Mouse (Mus musculus): ENCODE results near the gene Gm5788. TPM values are rescaled to one million over a fixed set of nuclear protein-coding genes. Genes with fewer than 3 reads are reported as not detected.

The Gm5788 gene
- not detected for polyA plus RNA-seq (2015; fragmentation: Illumina TruSeq; extraction: RNeasy Lipid Tissue Mini Kit (QIAGEN cat#74804); ENCODE audit: low read depth, low replicate concordance)

DNA sequence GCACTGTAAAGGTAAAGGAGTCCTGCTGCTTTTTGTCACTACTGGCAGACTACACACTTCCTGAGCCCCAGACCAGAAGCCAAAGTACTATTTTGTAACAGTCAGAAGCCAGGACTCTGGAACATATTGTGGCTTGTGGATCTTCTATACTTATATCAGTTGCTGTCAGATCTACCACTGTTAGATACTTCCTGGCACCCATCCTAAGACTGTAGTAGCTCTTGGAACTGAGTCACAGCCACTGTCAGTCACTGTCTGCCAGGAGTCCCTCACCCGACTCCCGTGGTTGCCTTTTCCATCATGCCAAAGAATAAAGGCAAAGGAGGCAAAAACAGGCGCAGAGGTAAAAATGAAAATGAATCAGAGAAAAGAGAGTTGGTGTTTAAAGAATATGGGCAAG is at the start of gene Gm5788:
Gm5788 (plus strand) TSS at position 301 of the 400 bp plus-strand sequence.

DNA sequence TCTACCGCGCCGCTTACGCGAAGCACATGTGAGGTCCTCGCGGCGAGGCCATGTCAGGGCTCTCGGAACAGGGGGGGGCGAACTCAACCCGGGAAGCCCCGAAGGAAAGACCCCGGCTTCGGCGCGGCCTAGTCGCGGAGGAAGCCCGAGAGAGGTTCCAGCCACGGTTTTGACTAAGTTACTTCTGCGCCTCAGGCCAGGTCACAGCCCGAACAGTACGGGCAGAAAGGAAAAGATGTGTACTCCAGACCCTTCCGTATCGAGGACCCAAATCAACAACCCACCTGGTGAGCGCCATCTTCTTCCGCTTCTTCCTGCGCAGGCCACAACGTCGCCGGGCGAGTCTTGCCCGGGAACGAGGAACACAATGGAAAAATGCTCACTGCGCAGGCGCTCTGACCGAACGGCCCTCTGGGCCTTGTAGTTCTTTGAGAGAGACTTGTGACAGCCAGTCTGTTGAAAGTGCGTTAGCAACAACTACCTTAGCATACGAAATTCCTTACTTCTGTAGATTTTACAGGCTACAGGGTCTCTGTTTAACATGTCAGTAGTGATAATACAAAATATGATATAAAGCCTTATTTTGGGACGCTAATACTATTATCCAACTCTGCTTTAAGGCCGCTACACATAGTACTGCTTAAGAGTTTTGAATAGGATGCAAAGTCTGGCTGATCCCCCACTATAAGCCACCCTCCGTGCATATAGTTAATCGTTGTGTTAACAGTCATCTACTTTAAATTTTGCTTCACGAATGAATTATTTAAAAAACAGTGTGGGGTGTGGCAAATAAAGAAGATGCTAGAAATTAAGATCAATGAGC is 22.3 kb upstream of the Gm5788 start, which contains the start of gene Snw1:
Snw1 (minus strand) TSS at position 311 of the 823 bp plus-strand sequence.

GRCm38 (mm10) chr12:87514016-87514415 is 19.5 kb downstream of the Gm5788 start, which contains the start of gene Gm8300:
Gene Gm8300, plus strand, starts transcription at chr12:87514316.

Other genes starting within 250 kb of the Gm5788 start
- gene Vipas39, start 228.5 kb upstream of the Gm5788 start, polyA plus RNA-seq (2015; fragmentation: Illumina TruSeq; extraction: RNeasy Lipid Tissue Mini Kit (QIAGEN cat#74804); ENCODE audit: low read depth, low replicate concordance) = 59.1 TPM
- gene Ahsa1, start 228.2 kb upstream of the Gm5788 start, polyA plus RNA-seq (2015; fragmentation: Illumina TruSeq; extraction: RNeasy Lipid Tissue Mini Kit (QIAGEN cat#74804); ENCODE audit: low read depth, low replicate concordance) = 241 TPM
- not detected for gene Ism2, start 195.0 kb upstream of the Gm5788 start, polyA plus RNA-seq (2015; fragmentation: Illumina TruSeq; extraction: RNeasy Lipid Tissue Mini Kit (QIAGEN cat#74804); ENCODE audit: low read depth, low replicate concordance)
- 29.7 TPM for gene Sptlc2, start 106.4 kb upstream of the Gm5788 start, polyA plus RNA-seq (2015; fragmentation: Illumina TruSeq; extraction: RNeasy Lipid Tissue Mini Kit (QIAGEN cat#74804); ENCODE audit: low read depth, low replicate concordance)
- gene Slirp, start 50.8 kb upstream of the Gm5788 start, polyA plus RNA-seq (2015; fragmentation: Illumina TruSeq; extraction: RNeasy Lipid Tissue Mini Kit (QIAGEN cat#74804); ENCODE audit: low read depth, low replicate concordance) = 118 TPM
- 17.2 TPM for gene Alkbh1, start 50.7 kb upstream of the Gm5788 start, polyA plus RNA-seq (2015; fragmentation: Illumina TruSeq; extraction: RNeasy Lipid Tissue Mini Kit (QIAGEN cat#74804); ENCODE audit: low read depth, low replicate concordance)
- gene Snw1, start 22.4 kb upstream of the Gm5788 start, polyA plus RNA-seq (2015; fragmentation: Illumina TruSeq; extraction: RNeasy Lipid Tissue Mini Kit (QIAGEN cat#74804); ENCODE audit: low read depth, low replicate concordance) = 80.0 TPM
- not detected for gene Gm8300, start 19.6 kb downstream of the Gm5788 start, polyA plus RNA-seq (2015; fragmentation: Illumina TruSeq; extraction: RNeasy Lipid Tissue Mini Kit (QIAGEN cat#74804); ENCODE audit: low read depth, low replicate concordance)
- gene Oog1, start 108.0 kb downstream of the Gm5788 start, polyA plus RNA-seq (2015; fragmentation: Illumina TruSeq; extraction: RNeasy Lipid Tissue Mini Kit (QIAGEN cat#74804); ENCODE audit: low read depth, low replicate concordance) = not detected
- not detected for gene Gm4027, start 124.1 kb downstream of the Gm5788 start, polyA plus RNA-seq (2015; fragmentation: Illumina TruSeq; extraction: RNeasy Lipid Tissue Mini Kit (QIAGEN cat#74804); ENCODE audit: low read depth, low replicate concordance)
- gene Gm16381, start 149.9 kb downstream of the Gm5788 start, polyA plus RNA-seq (2015; fragmentation: Illumina TruSeq; extraction: RNeasy Lipid Tissue Mini Kit (QIAGEN cat#74804); ENCODE audit: low read depth, low replicate concordance) = not detected

All from brain, adult 10 weeks (tissue).